Mouse (Mus musculus) erythroid progenitor cell, adult 5-6 weeks (primary cell): ENCODE measurements around the gene Agap3. TPM values are rescaled to one million over a fixed set of nuclear protein-coding genes. Genes with fewer than 3 reads are reported as not detected.

Experiments
- ATAC-seq: replicated peaks from 2 replicates; pipeline ENCODE4 v1.8.0; 2016; ENCODE audit warnings: moderate number of reproducible peaks, mild to moderate bottlenecking, moderate TSS enrichment, inconsistent platforms; ENCODE audit not compliant: poor library complexity, low FRiP score, severe bottlenecking
- total RNA-seq, 2 experiments: library from RNA; stranded (forward) in 1 of 2; stranded (reverse) in 1 of 2; fragments of 150-400 nt in 1 of 2; fragments of 186-747, 209-891 nt in 1 of 2; gene quantifications; 2 replicates each; pipeline versions ENCODE4 v1.2.3 to v1.2.4; 2015 to 2017; ENCODE audit warnings: low replicate concordance in 2 of 2

Agap3 gene
- total RNA-seq, 2 experiments from 2014 or later: 9.6 to 14.1 TPM

GRCm38 (mm10) chr5:24541144-24541569 is 89.2 kb downstream of the Agap3 start:
- no peak for ATAC-seq

- no peak for ATAC-seq
Measured at GRCm38 (mm10) chr5:24542643-24543042, 90.7 kb downstream of the Agap3 start.

- no peak for ATAC-seq
Measured at GRCm38 (mm10) chr5:24550598-24551316, 98.8 kb downstream of the Agap3 start.

- ATAC-seq: no peak
Measured at GRCm38 (mm10) chr5:24551317-24551688, 99.3 kb downstream of the Agap3 start.

Other genes starting within 250 kb of the Agap3 start
- not detected in 2 replicates for gene Kcnh2, start 100.6 kb upstream of the Agap3 start, total RNA-seq (2015; ENCODE audit: low replicate concordance)
- not detected in 2 replicates for gene Kcnh2, start 100.6 kb upstream of the Agap3 start, total RNA-seq (2017; ENCODE audit: low replicate concordance)
- gene Nos3, start 87.4 kb upstream of the Agap3 start, total RNA-seq (2015; ENCODE audit: low replicate concordance): not detected in 2 replicates
- gene Nos3, start 87.4 kb upstream of the Agap3 start, total RNA-seq (2017; ENCODE audit: low replicate concordance): not detected in 2 replicates
- not detected in 2 replicates for gene Atg9b, start 60.0 kb upstream of the Agap3 start, total RNA-seq (2015; ENCODE audit: low replicate concordance)
- not detected in 2 replicates for gene Atg9b, start 60.0 kb upstream of the Agap3 start, total RNA-seq (2017; ENCODE audit: low replicate concordance)
- 11.9 TPM in 1 of 2 replicates, not detected in the other for gene Abcb8, start 58.5 kb upstream of the Agap3 start, total RNA-seq (2015; ENCODE audit: low replicate concordance)
- gene Abcb8, start 58.5 kb upstream of the Agap3 start, total RNA-seq (2017; ENCODE audit: low replicate concordance): 1.7 and 8.0 TPM in 2 replicates
- not detected in 2 replicates for gene Asic3, start 38.8 kb upstream of the Agap3 start, total RNA-seq (2015; ENCODE audit: low replicate concordance)
- not detected in 2 replicates for gene Asic3, start 38.8 kb upstream of the Agap3 start, total RNA-seq (2017; ENCODE audit: low replicate concordance)
- 6.3 and 10.8 TPM in 2 replicates for gene Cdk5, start 28.6 kb upstream of the Agap3 start, total RNA-seq (2015; ENCODE audit: low replicate concordance)
- 1.7 and 3.7 TPM in 2 replicates for gene Cdk5, start 28.6 kb upstream of the Agap3 start, total RNA-seq (2017; ENCODE audit: low replicate concordance)
- 16.6 and 44.4 TPM in 2 replicates for gene Slc4a2, start 28.3 kb upstream of the Agap3 start, total RNA-seq (2015; ENCODE audit: low replicate concordance)
- 14.1 and 50.6 TPM in 2 replicates for gene Slc4a2, start 28.3 kb upstream of the Agap3 start, total RNA-seq (2017; ENCODE audit: low replicate concordance)
- gene Fastk, start 6.9 kb upstream of the Agap3 start, total RNA-seq (2015; ENCODE audit: low replicate concordance): 37.1 and 78.4 TPM in 2 replicates
- 15.8 and 32.3 TPM in 2 replicates for gene Fastk, start 6.9 kb upstream of the Agap3 start, total RNA-seq (2017; ENCODE audit: low replicate concordance)
- gene Tmub1, start 4.3 kb upstream of the Agap3 start, total RNA-seq (2015; ENCODE audit: low replicate concordance): 5.4 TPM in 1 of 2 replicates, not detected in the other
- 0.64 and 12.8 TPM in 2 replicates for gene Tmub1, start 4.3 kb upstream of the Agap3 start, total RNA-seq (2017; ENCODE audit: low replicate concordance)
- not detected in 2 replicates for gene Gbx1, start 75.0 kb downstream of the Agap3 start, total RNA-seq (2015; ENCODE audit: low replicate concordance)
- not detected in 2 replicates for gene Gbx1, start 75.0 kb downstream of the Agap3 start, total RNA-seq (2017; ENCODE audit: low replicate concordance)
- not detected in 2 replicates for gene Asb10, start 88.8 kb downstream of the Agap3 start, total RNA-seq (2015; ENCODE audit: low replicate concordance)
- gene Asb10, start 88.8 kb downstream of the Agap3 start, total RNA-seq (2017; ENCODE audit: low replicate concordance): not detected in 2 replicates
- not detected in 2 replicates for gene 4931409K22Rik, start 104.6 kb downstream of the Agap3 start, total RNA-seq (2015; ENCODE audit: low replicate concordance)
- gene 4931409K22Rik, start 104.6 kb downstream of the Agap3 start, total RNA-seq (2017; ENCODE audit: low replicate concordance): not detected in 2 replicates
- 14.7 and 18.0 TPM in 2 replicates for gene Abcf2, start 125.3 kb downstream of the Agap3 start, total RNA-seq (2015; ENCODE audit: low replicate concordance)
- 13.7 and 18.1 TPM in 2 replicates for gene Abcf2, start 125.3 kb downstream of the Agap3 start, total RNA-seq (2017; ENCODE audit: low replicate concordance)
- gene Chpf2, start 134.6 kb downstream of the Agap3 start, total RNA-seq (2015; ENCODE audit: low replicate concordance): 5.9 and 10.5 TPM in 2 replicates
- 5.5 and 11.9 TPM in 2 replicates for gene Chpf2, start 134.6 kb downstream of the Agap3 start, total RNA-seq (2017; ENCODE audit: low replicate concordance)
- not detected in 2 replicates for gene Smarcd3, start 172.2 kb downstream of the Agap3 start, total RNA-seq (2015; ENCODE audit: low replicate concordance)
- not detected in 2 replicates for gene Smarcd3, start 172.2 kb downstream of the Agap3 start, total RNA-seq (2017; ENCODE audit: low replicate concordance)
- 25.2 and 25.6 TPM in 2 replicates for gene Nub1, start 233.4 kb downstream of the Agap3 start, total RNA-seq (2015; ENCODE audit: low replicate concordance)
- 24.0 and 29.8 TPM in 2 replicates for gene Nub1, start 233.4 kb downstream of the Agap3 start, total RNA-seq (2017; ENCODE audit: low replicate concordance)